Mouse (Mus musculus) ES-Bruce4 (cell line): Measurements from ENCODE around the gene Ubac1.

Source experiments
- CTCF ChIP-seq: IDR thresholded peaks from one replicate; pipeline ENCODE4 v1.8.1; 2011; ENCODE audit warnings: low read depth, low read length
- POLR2A ChIP-seq: IDR thresholded peaks from one replicate; pipeline ENCODE4 v1.8.1; 2011; ENCODE audit warnings: low read length; ENCODE audit not compliant: insufficient read depth

- TF ChIP-seq CTCF, result no peak
- no peak for TF ChIP-seq POLR2A
These were observed 21.1 kb upstream of the Ubac1 start for GRCm38 (mm10) chr2:26042603-26043002.
